Mouse (Mus musculus) embryo, embryonic 10 days (tissue): Measurements from ENCODE around the gene Gm21954.

Source experiments
- DNase-seq: peaks from one replicate; pipeline ENCODE4 v3.0.0-alpha.2; 2015; ENCODE audit warnings: low spot score

Gm21954 gene

GRCm38 (mm10) chr3:55472110-55472509 is at the start of gene Gm21954:
Gene Gm21954, minus strand, starts transcription at chr3:55472210.
- no peak for DNase-seq

GRCm38 (mm10) chr3:55521776-55522175 is 49.8 kb upstream of the Gm21954 start:
- DNase-seq = no peak

GRCm38 (mm10) chr3:55520240-55521180 is 48.5 kb upstream of the Gm21954 start:
- peak; percentile 87 for DNase-seq

- no peak for DNase-seq
These were observed 45.5 kb upstream of the Gm21954 start for GRCm38 (mm10) chr3:55517454-55518014.

DNA sequence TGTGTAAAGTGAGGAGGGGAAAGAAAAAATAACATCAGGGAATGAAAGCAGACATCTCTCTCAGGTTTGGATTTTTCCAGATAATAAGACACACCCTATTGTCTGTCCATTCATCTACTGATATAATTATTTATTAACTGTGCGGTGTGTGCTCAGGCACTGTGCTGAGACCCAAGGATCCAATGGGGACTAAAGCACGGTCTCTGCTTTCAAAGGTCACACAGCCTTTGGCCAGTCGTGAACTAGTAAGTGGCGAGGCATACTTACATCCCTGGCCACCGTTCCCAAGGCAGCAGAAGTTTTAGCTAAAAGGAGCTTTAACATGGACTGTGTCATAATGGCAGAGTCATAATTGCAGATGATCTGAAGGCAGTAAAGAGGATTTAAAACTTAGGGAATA is 44.0 kb upstream of the Gm21954 start:
- DNase-seq = peak; percentile 16

DNA sequence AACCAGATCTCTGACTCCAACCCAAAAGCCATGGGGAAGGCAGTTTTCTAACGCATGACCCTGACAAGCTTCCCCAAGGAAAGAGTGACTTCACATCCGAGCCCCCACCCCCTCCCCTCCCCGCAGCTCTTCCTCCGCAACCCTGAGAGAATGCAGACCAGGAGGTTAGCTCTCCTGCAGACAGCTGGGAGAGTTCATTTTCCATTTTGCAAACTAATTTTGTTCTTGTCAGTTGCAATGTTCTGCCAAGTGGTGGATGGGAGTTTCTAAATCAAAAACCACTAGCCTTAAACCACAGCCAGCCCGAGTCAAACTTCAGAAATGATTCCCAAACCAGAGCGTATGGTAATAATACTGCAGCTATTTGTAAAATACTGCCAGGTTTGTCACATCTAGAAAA is 39.6 kb upstream of the Gm21954 start:
- no peak for DNase-seq

DNA sequence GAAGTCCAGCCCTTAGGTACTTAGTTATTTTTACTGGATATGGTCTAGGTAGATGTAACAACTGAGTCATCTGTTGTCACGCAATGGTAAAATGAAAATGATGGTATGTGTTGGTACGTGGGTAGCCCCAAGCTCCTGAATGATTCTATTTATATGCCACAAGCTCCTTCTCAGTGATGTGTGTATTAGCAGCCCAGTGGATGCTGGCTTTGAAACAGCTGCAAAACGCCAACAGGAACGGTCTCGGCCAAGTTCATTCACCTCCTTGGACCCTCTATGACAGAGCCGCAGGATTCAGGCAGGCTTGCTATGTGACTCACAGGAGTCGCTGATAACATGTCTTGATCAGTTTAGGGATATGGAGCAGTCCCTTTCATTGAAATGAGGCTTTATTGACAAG is 38.2 kb upstream of the Gm21954 start:
- no peak for DNase-seq

GRCm38 (mm10) chr3:55499298-55499697 is 27.3 kb upstream of the Gm21954 start:
- DNase-seq = no peak

DNA sequence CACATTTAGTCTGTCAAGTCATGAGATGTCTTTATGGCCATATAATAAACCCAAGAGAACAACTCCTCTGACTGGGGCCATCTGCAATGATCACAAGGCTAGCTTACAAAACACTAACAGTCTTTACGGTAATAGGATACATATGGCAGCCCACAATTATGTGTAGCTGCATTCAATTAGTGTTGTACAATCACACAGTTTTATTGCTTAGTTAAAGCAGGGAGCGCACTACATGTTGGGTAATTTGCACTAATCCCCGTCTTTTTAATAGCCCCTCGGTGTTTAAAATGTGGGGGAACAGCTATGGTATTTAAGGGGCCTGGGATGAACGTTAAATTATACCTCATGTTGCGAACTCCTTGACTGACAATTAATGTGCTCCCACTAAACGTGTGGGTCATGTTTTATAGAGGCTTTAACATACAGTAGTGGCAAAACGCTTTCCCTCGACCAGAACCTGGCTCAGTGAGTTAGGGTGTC is 24.5 kb upstream of the Gm21954 start:
- DNase-seq = peak; percentile 44

GRCm38 (mm10) chr3:55495866-55496265 is 23.9 kb upstream of the Gm21954 start:
- DNase-seq = peak; percentile 56

- no peak for DNase-seq
These were observed 23.2 kb upstream of the Gm21954 start for GRCm38 (mm10) chr3:55495231-55495630.

DNA sequence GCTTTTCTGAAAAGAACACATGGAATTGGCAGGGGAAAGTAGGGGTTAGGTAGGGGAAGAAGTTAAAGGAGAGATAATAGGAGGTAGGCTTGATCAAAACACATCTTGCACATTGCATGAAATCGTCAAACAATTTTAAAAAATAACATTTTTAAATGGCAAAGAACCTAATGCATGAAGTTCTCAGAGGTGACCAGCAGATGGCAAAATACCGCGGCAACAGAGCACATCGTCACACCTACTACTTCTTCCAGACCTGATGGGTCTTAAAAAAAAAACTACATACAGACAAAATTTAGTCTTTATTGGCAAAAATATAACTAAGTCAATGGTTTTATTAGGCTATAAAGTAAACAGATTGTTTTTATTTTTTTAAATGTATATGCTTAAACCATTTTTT is 22.3 kb upstream of the Gm21954 start:
- peak; percentile 47 for DNase-seq

- peak; percentile 41 for DNase-seq
These were observed 20.0 kb upstream of the Gm21954 start for GRCm38 (mm10) chr3:55492021-55492420.

- no peak for DNase-seq
These were observed 17.4 kb upstream of the Gm21954 start for GRCm38 (mm10) chr3:55489231-55489990.

GRCm38 (mm10) chr3:55483328-55483727 is 11.3 kb upstream of the Gm21954 start:
- DNase-seq = peak; percentile 17

DNA sequence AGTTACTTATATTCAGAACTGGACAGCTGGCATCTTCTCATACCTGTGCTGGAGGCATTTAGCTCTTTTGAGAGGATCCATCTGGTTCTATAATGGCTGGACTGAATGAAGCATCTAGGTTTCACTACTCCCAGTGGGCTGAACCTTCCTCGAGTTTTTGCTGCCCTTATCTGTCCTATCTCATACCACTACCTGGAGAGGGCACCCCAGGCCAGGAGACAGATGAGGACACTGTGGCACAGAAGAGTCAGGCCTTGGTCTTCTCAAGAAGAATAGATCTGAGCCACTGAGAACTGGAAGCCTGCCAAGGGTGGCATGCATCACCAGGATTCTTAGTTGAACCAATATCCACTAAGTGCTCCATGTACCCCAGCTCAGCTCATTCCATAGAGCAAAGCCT is 9.1 kb upstream of the Gm21954 start:
- DNase-seq = no peak

- DNase-seq = no peak
These were observed 7.3 kb upstream of the Gm21954 start for GRCm38 (mm10) chr3:55479306-55479705.

DNA sequence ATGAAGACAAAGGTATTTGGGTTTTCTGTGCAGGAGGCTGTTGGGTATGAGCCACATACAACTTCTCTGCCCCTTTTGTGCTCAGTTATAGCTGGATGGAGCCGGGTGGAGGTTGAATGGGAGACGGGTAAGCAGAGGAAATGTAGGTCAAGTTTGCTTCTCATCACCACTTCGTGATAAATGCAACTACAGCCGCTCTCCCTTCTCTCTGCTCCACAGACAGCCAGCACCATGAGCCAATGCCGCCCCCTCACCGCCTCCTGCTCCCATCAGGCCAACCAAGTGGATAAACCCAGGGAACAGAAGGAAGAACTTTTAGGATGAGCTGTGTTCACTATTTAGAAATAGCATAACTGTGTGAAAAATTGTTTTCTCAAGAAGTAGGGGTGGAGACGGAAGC is 4.7 kb upstream of the Gm21954 start:
- DNase-seq = no peak

DNA sequence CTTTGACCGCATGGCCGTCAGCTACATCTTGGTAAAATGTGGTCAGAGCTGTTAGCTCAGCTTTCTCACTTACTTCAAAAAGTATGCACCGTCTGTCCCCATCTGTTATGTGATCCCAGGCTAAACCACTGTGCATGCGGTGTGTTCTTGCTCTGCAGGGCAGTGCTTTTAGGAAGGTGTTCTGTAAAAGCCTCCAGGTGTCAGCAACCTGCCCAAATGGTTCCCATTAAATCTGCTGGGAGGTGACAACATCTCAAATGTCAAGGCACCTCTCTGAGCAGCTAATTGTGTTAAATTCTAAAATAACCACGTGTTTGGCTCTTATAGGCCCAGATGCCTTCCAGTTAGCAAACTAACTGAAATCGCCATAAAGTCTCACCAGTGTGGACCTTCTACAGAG is 1.1 kb upstream of the Gm21954 start:
- no peak for DNase-seq

- no peak for DNase-seq
These were observed 5.7 kb downstream of the Gm21954 start for GRCm38 (mm10) chr3:55466348-55466747.

GRCm38 (mm10) chr3:55465785-55466184 is 6.2 kb downstream of the Gm21954 start:
- DNase-seq = no peak

DNA sequence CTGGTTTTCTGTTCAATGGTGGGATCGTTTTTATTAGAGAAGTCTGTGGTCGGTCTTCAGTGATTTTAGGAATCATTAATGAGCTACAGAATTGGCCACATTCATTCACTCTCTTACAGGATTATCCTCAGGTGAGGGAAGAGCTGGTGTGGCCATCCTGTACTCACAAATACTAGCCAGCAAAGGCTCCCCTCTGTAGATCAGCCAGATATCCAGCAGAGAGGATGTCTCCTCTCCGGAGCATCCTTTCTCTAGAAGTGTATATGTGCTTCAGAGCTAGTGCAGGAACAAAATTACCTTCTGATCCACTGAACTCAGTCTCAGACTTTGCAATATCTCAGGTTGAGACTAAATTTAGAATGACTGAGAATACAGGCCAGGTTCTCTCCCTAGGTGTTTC is 7.8 kb downstream of the Gm21954 start:
- no peak for DNase-seq
